Mouse (Mus musculus): ENCODE measurements around the gene Hba-x. TPM values are rescaled to one million over a fixed set of nuclear protein-coding genes. Genes with fewer than 3 reads are reported as not detected.

The Hba-x gene
- total and polyA plus RNA-seq, 2 experiments = not detected

DNA sequence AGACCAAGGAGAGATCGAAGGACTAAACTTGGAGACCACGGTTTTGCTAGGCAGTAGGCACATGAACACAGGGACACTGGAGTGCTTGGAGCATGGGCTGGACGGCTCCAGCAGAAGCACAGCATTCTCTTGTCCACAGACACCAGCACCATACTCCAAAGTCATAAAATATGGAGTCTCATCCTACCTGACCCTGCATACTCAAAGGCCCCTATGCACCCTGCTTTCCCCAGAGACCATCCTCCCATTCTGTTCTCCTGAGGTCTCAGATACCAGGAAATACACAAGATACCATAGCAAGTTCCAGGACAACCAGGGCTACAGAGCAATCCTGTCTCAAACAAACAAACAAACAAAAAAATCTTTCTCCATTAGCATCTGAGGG is 38.8 kb upstream of the Hba-x start:
- Histone ChIP-seq H3K79me2 (ENCODE audit: control insufficient read depth, insufficient read depth, low read length) (no peaks in the 10 kb centered on the region), H3K4me1 (ENCODE audit: control insufficient read depth, insufficient read depth, low read length) (no peaks in the 10 kb centered on the region), H3K27me3 (ENCODE audit: control insufficient read depth, insufficient read depth, low read length) (no peaks in the 10 kb centered on the region), H3K27ac (replicated peaks; ENCODE audit: insufficient read depth, low read depth, low read length) (no peak overlapping the region), H3K4me3 (ENCODE audit: insufficient read depth, low read depth, low read length) (no peak overlapping the region), H3K9ac (ENCODE audit: low read depth, low read length) (no peak overlapping the region), H3K36me3 (ENCODE audit: control insufficient read depth, insufficient read depth, low read length) (peaks cover 6% of the 10 kb centered on the region)
- 88% methylated on average over 3 of the region's 3 CpGs for WGBS
- no peak for DNase-seq (ENCODE audit: extremely low read depth, low read depth, low spot score)
- no peak for TF ChIP-seq CTCF (IDR thresholded peaks at IDR 0.05; ENCODE audit: low read depth, low read length)
- TF ChIP-seq POLR2A (IDR thresholded peaks at IDR 0.05; ENCODE audit: extremely low read depth, insufficient read depth, low read length) = no peak

DNA sequence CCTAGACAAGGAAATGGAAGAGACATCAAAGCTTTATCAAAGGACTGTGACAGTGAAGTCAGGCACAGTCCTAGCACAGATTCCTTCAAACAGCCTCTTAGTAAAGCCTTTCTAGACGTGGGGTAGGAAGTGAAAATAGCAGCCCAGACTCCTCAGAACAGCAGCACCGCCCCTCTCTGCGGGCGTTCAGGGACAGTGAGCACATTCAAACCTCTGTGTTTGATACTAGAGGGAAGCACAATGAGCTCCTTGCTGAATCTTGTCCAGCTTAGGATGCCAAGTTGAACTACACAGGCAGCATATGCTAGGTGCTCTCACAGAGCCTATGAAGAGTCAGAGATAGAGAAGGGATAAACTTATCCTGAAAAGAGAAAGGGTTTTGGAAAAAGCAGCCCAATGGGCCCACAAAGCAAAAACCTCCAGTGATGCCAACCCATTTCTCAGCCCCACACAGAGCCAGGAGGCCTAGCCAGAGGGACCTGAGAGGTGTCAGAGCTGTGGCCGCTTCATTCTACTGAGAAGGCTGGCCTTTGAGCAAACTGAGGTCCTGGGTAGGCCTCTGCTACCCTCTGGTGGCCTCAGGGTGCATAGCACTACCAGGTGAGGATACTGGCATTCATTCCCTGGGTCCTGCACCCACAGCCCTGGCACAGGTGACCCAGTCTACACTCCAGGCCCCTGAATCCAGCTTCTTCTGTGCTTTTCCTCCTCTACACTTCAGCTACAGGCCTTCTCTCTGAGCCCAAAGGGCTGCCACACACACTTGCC is 37.9 kb upstream of the Hba-x start:
- DNase-seq (ENCODE audit: extremely low read depth, low read depth, low spot score) = peak; percentile 24
- H3K4me1 ChIP-seq (ENCODE audit: control insufficient read depth, insufficient read depth, low read length) = no peaks in the 10 kb centered on the region
- H3K9ac ChIP-seq (ENCODE audit: low read depth, low read length) = no peak overlapping the region
- no peak overlapping the region for H3K4me3 ChIP-seq (ENCODE audit: insufficient read depth, low read depth, low read length)
- TF ChIP-seq POLR2A (IDR thresholded peaks at IDR 0.05; ENCODE audit: extremely low read depth, insufficient read depth, low read length) (no peak), CTCF (IDR thresholded peaks at IDR 0.05; ENCODE audit: low read depth, low read length) (peak; percentile 99)
- no peak overlapping the region for H3K27ac ChIP-seq (replicated peaks; ENCODE audit: insufficient read depth, low read depth, low read length)
- 63% methylated on average over 5 of the region's 5 CpGs for WGBS
- peaks cover 6% of the 10 kb centered on the region for H3K36me3 ChIP-seq (ENCODE audit: control insufficient read depth, insufficient read depth, low read length)
- H3K79me2 ChIP-seq (ENCODE audit: control insufficient read depth, insufficient read depth, low read length) = no peaks in the 10 kb centered on the region
- no peaks in the 10 kb centered on the region for H3K27me3 ChIP-seq (ENCODE audit: control insufficient read depth, insufficient read depth, low read length)

- TF ChIP-seq POLR2A (IDR thresholded peaks at IDR 0.05; ENCODE audit: extremely low read depth, insufficient read depth, low read length) (no peak), CTCF (IDR thresholded peaks at IDR 0.05; ENCODE audit: low read depth, low read length) (no peak)
- no peaks in the 10 kb centered on the region for H3K79me2 ChIP-seq (ENCODE audit: control insufficient read depth, insufficient read depth, low read length)
- H3K4me3 ChIP-seq (ENCODE audit: insufficient read depth, low read depth, low read length) = no peak overlapping the region
- H3K27me3 ChIP-seq (ENCODE audit: control insufficient read depth, insufficient read depth, low read length) = no peaks in the 10 kb centered on the region
- H3K4me1 ChIP-seq (ENCODE audit: control insufficient read depth, insufficient read depth, low read length) = no peaks in the 10 kb centered on the region
- no peak overlapping the region for H3K27ac ChIP-seq (replicated peaks; ENCODE audit: insufficient read depth, low read depth, low read length)
- H3K9ac ChIP-seq (ENCODE audit: low read depth, low read length) = no peak overlapping the region
- DNase-seq (ENCODE audit: extremely low read depth, low read depth, low spot score) = peak; percentile 31
- H3K36me3 ChIP-seq (ENCODE audit: control insufficient read depth, insufficient read depth, low read length) = peaks cover 13% of the 10 kb centered on the region
Observed at GRCm38 (mm10) chr11:32241391-32241790, 34.8 kb upstream of the Hba-x start.

GRCm38 (mm10) chr11:32242209-32242608 is 34.0 kb upstream of the Hba-x start:
- no peaks in the 10 kb centered on the region for H3K4me1 ChIP-seq (ENCODE audit: control insufficient read depth, insufficient read depth, low read length)

DNA sequence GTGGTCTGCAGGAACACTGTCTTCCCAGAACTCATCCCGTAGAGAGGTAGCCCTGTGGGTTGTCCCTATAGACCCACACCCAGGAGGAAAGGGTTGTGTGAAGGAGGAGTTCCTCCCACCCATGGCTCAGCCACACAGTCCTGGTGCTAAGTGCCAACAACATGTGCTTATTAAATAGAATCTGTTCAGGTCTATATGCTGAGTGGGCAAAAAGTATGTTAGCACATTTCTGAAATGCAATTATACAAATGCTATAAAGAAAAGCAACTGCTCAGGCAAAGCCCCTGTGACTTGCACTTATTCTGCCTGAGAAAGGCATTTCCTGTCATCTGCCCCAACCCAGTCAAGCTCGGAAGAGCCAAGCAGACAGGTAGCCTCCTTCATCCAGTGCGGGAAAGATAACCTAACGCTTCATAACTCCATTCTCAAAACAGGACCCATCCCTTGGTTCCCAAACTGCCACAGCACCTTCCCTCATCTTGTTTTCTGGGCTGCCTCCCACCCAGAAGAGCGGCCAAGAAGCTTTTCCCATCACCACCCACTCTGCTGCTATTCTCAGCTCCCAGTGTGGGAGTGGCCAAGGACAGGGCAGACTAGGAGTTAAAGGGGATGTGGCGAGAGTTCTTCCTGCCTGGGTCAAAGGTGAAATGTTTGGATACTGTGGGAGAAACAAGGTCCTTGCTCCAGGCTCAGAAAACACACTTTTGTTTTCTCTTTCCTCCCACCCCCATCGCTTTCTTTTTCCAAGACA is 32.8 kb upstream of the Hba-x start:
- Histone ChIP-seq H3K79me2 (ENCODE audit: control insufficient read depth, insufficient read depth, low read length) (no peaks in the 10 kb centered on the region), H3K4me1 (ENCODE audit: control insufficient read depth, insufficient read depth, low read length) (no peaks in the 10 kb centered on the region), H3K9ac (ENCODE audit: low read depth, low read length) (no peak overlapping the region), H3K27ac (replicated peaks; ENCODE audit: insufficient read depth, low read depth, low read length) (no peak overlapping the region), H3K36me3 (ENCODE audit: control insufficient read depth, insufficient read depth, low read length) (peaks cover 27% of the 10 kb centered on the region), H3K27me3 (ENCODE audit: control insufficient read depth, insufficient read depth, low read length) (no peaks in the 10 kb centered on the region), H3K4me3 (ENCODE audit: insufficient read depth, low read depth, low read length) (no peak overlapping the region)
- 76% methylated on average over 7 of the region's 7 CpGs for WGBS
- TF ChIP-seq POLR2A (IDR thresholded peaks at IDR 0.05; ENCODE audit: extremely low read depth, insufficient read depth, low read length) = no peak
- TF ChIP-seq CTCF (IDR thresholded peaks at IDR 0.05; ENCODE audit: low read depth, low read length) = no peak
- no peak for DNase-seq (ENCODE audit: extremely low read depth, low read depth, low spot score)

More at GRCm38 (mm10) chr11:32242209-32242608, 34.0 kb upstream of the Hba-x start:
- DNase-seq (ENCODE audit: extremely low read depth, low read depth, low spot score) = no peak
- peaks cover 20% of the 10 kb centered on the region for H3K36me3 ChIP-seq (ENCODE audit: control insufficient read depth, insufficient read depth, low read length)
- no peaks in the 10 kb centered on the region for H3K27me3 ChIP-seq (ENCODE audit: control insufficient read depth, insufficient read depth, low read length)
- no peak overlapping the region for H3K9ac ChIP-seq (ENCODE audit: low read depth, low read length)
- TF ChIP-seq CTCF (IDR thresholded peaks at IDR 0.05; ENCODE audit: low read depth, low read length) = no peak
- no peak for TF ChIP-seq POLR2A (IDR thresholded peaks at IDR 0.05; ENCODE audit: extremely low read depth, insufficient read depth, low read length)
- no peaks in the 10 kb centered on the region for H3K79me2 ChIP-seq (ENCODE audit: control insufficient read depth, insufficient read depth, low read length)
- 64% methylated on average over 3 of the region's 3 CpGs for WGBS
- H3K4me3 ChIP-seq (ENCODE audit: insufficient read depth, low read depth, low read length) = no peak overlapping the region
- H3K27ac ChIP-seq (replicated peaks; ENCODE audit: insufficient read depth, low read depth, low read length) = no peak overlapping the region

GRCm38 (mm10) chr11:32244064-32244463 is 32.1 kb upstream of the Hba-x start:
- Histone ChIP-seq H3K79me2 (ENCODE audit: control insufficient read depth, insufficient read depth, low read length) (no peaks in the 10 kb centered on the region), H3K36me3 (ENCODE audit: control insufficient read depth, insufficient read depth, low read length) (peaks cover 30% of the 10 kb centered on the region), H3K4me3 (ENCODE audit: insufficient read depth, low read depth, low read length) (no peak overlapping the region), H3K4me1 (ENCODE audit: control insufficient read depth, insufficient read depth, low read length) (no peaks in the 10 kb centered on the region), H3K27ac (replicated peaks; ENCODE audit: insufficient read depth, low read depth, low read length) (no peak overlapping the region), H3K27me3 (ENCODE audit: control insufficient read depth, insufficient read depth, low read length) (no peaks in the 10 kb centered on the region), H3K9ac (ENCODE audit: low read depth, low read length) (no peak overlapping the region)
- WGBS = 80% methylated on average over 3 of the region's 3 CpGs
- DNase-seq (ENCODE audit: extremely low read depth, low read depth, low spot score) = no peak
- TF ChIP-seq CTCF (IDR thresholded peaks at IDR 0.05; ENCODE audit: low read depth, low read length) = no peak
- TF ChIP-seq POLR2A (IDR thresholded peaks at IDR 0.05; ENCODE audit: extremely low read depth, insufficient read depth, low read length) = no peak

Measured in liver, adult 2 months (tissue).